Mouse (Mus musculus) lung, postnatal 0 days (tissue): ENCODE results near the gene Gtf3c6.

Source experiments
- CTCF ChIP-seq: IDR thresholded peaks from 2 replicates; pipeline ENCODE4 v1.5.1; 2016; ENCODE audit warnings: antibody characterized with exemption, mild to moderate bottlenecking
- EP300 ChIP-seq: IDR thresholded peaks from 2 replicates; pipeline ENCODE4 v1.6.1; 2016; ENCODE audit warnings: antibody characterized with exemption, mild to moderate bottlenecking, control low read depth

DNA sequence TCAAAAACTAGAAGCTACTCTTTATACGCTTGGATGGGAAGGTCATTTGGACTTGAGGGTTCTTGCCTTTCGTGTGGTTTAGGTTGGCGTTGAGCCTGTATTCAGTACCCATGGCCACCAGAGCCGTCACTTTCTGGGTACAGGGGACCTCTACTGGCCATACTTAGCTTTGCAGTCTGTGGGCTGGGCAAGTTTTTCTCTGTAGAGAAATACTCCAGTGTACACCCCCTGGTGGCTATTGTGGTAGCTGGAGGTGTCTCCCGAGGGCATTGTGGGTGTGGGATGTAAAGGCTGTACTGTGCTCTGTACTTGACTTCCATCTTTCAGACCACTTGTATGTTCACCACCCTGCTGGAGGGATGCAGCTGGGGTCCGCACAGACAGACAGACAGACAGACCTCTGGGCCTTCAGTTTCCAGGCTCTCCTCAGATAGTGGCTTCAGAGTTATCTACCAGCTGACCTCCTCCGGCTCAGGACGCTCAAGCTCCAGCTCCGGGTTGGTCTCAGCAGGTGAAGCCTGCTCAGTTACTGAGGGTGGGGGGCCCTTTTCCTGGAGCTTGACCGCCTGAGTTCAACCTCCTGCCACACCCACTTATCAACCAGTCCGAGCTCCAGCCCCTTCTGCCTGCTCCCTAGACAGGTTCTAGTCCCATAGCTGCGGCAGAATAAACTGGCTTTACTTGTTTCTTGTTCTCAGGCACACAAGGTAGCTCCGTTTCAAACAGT is 45.3 kb downstream of the Gtf3c6 start:
- peak; percentile 99 for TF ChIP-seq CTCF
- no peak for TF ChIP-seq EP300
